Mouse (Mus musculus) ZHBTc4 (cell line): ENCODE data around the gene Snx22.

Source experiments
- DNase-seq: peaks from one replicate; pipeline ENCODE4 v3.0.0-alpha.2; 2011; ENCODE audit warnings: low read depth, low spot score

The Snx22 gene

GRCm38 (mm10) chr9:66068971-66069391, 538 bp downstream of the Snx22 start:
- DNase-seq, result peak; percentile 60

- no peak for DNase-seq
Observed at GRCm38 (mm10) chr9:66068056-66068455, 1.5 kb downstream of the Snx22 start.

GRCm38 (mm10) chr9:66067542-66067941, 2.0 kb downstream of the Snx22 start:
- peak; percentile 69 for DNase-seq

GRCm38 (mm10) chr9:66066791-66067190, 2.7 kb downstream of the Snx22 start:
- no peak for DNase-seq

- DNase-seq, result no peak
Observed at GRCm38 (mm10) chr9:66064316-66064715, 5.2 kb downstream of the Snx22 start.

- DNase-seq, result no peak
Observed at GRCm38 (mm10) chr9:66063446-66063845, 6.1 kb downstream of the Snx22 start.

- DNase-seq, result no peak
Observed at GRCm38 (mm10) chr9:66061656-66062055, 7.9 kb downstream of the Snx22 start.

GRCm38 (mm10) chr9:66060986-66061385, 8.5 kb downstream of the Snx22 start:
- no peak for DNase-seq

GRCm38 (mm10) chr9:66060308-66060647, 9.2 kb downstream of the Snx22 start:
- no peak for DNase-seq

- DNase-seq, result peak; percentile 99
Observed at GRCm38 (mm10) chr9:66059583-66060307, 9.8 kb downstream of the Snx22 start, which contains the start of gene Ppib. Ppib (plus strand) TSS chr9:66060222.

GRCm38 (mm10) chr9:66053620-66054019, 15.9 kb downstream of the Snx22 start:
- DNase-seq, result no peak

- no peak for DNase-seq
Observed at GRCm38 (mm10) chr9:66052731-66053130, 16.8 kb downstream of the Snx22 start.

- no peak for DNase-seq
Observed at GRCm38 (mm10) chr9:66051493-66051892, 18.0 kb downstream of the Snx22 start.

GRCm38 (mm10) chr9:66049931-66050601, 19.5 kb downstream of the Snx22 start:
- no peak for DNase-seq

- no peak for DNase-seq
Observed at GRCm38 (mm10) chr9:66043241-66043640, 26.3 kb downstream of the Snx22 start.

GRCm38 (mm10) chr9:66042331-66042730, 27.2 kb downstream of the Snx22 start:
- DNase-seq, result no peak

- no peak for DNase-seq
Observed at GRCm38 (mm10) chr9:66040801-66041200, 28.7 kb downstream of the Snx22 start.

- DNase-seq, result no peak
Observed at GRCm38 (mm10) chr9:66039290-66039689, 30.2 kb downstream of the Snx22 start.

- no peak for DNase-seq
Observed at GRCm38 (mm10) chr9:66038581-66038980, 30.9 kb downstream of the Snx22 start.

- DNase-seq, result no peak
Observed at GRCm38 (mm10) chr9:66038082-66038481, 31.4 kb downstream of the Snx22 start.

GRCm38 (mm10) chr9:66020601-66021000, 48.9 kb downstream of the Snx22 start:
- no peak for DNase-seq
